Mouse (Mus musculus) hindbrain, embryonic 15.5 days (tissue): ENCODE results near the gene Sh3rf3. TPM values are rescaled to one million over a fixed set of nuclear protein-coding genes. Genes with fewer than 3 reads are reported as not detected.

Experiments used
- ATAC-seq: fragments of 200-750 bp; cut with Nextera tagmentation; 2 replicates; pipeline ENCODE4 v1.8.0; 2017; ENCODE audit warnings: low read depth, moderate number of reproducible peaks, moderate TSS enrichment; ENCODE audit not compliant: low FRiP score
- H3K27ac ChIP-seq: fragments of 300-500 bp; sonication (generic); replicated peaks from 2 replicates; pipeline ENCODE4 v1.5.1; 2015; ENCODE audit warnings: mild to moderate bottlenecking, inconsistent platforms
- H3K27me3 ChIP-seq: fragments of 300-500 bp; sonication (generic); 2 replicates; pipeline ENCODE4 v1.6.1; 2015; ENCODE audit warnings: control low read depth, inconsistent platforms
- H3K36me3 ChIP-seq: fragments of 300-500 bp; sonication (generic); 2 replicates; pipeline ENCODE4 v1.6.1; 2015; ENCODE audit warnings: control low read depth, inconsistent platforms
- H3K4me1 ChIP-seq: fragments of 300-500 bp; sonication (generic); replicated peaks from 2 replicates; pipeline ENCODE4 v1.6.1; 2015; ENCODE audit warnings: control low read depth, inconsistent platforms
- H3K4me2 ChIP-seq: fragments of 300-500 bp; sonication (generic); 2 replicates; pipeline ENCODE4 v1.6.1; 2015; ENCODE audit warnings: moderate library complexity, mild to moderate bottlenecking, inconsistent platforms
- H3K4me3 ChIP-seq: fragments of 300-500 bp; sonication (generic); 2 replicates; pipeline ENCODE4 v1.5.1; 2015; ENCODE audit warnings: mild to moderate bottlenecking, inconsistent platforms
- H3K9ac ChIP-seq: fragments of 300-500 bp; sonication (generic); 2 replicates; pipeline ENCODE4 v1.6.1; 2015; ENCODE audit warnings: inconsistent platforms
- H3K9me3 ChIP-seq: fragments of 300-500 bp; sonication (generic); 2 replicates; pipeline ENCODE4 v1.6.1; 2016; ENCODE audit warnings: control low read depth, inconsistent platforms
- WGBS: fragments of 180-500 bp; shearing (Covaris S2); methylation state at CpG from one replicate; pipeline ENCODE4 v1.1.7; 2015; 5-methylcytosine and 5-hydroxymethylcytosine counted together
- microRNA-seq: library from miRNA; unstranded; fragments of <30 nt; microRNA quantifications from one replicate; pipeline ENCODE4, GENCODE M21; 2016
- polyA plus RNA-seq: library from polyadenylated mRNA; unstranded; fragments of >200 nt; fragmentation: Nextera tagmentation; extraction: Ambion mirVana; gene quantifications from 2 replicates; pipeline ENCODE4 v1.2.1, GENCODE M21; 2015

Gene Sh3rf3
- polyA plus RNA-seq, 1 experiment from 2014 or later: 4.4 TPM

- Histone ChIP-seq H3K9me3 (no peaks in the 10 kb centered on the region), H3K27me3 (no peaks in the 10 kb centered on the region), H3K27ac (no peak overlapping the region), H3K4me2 (no peak overlapping the region), H3K4me1 (no peaks in the 10 kb centered on the region), H3K9ac (no peak overlapping the region), H3K4me3 (no peak overlapping the region), H3K36me3 (no peaks in the 10 kb centered on the region)
- WGBS: 73% methylated on average over 3 of the region's 3 CpGs
- ATAC-seq: no peak
These were observed 357.9 kb downstream of the Sh3rf3 start for GRCm38 (mm10) chr10:59171042-59171441.

GRCm38 (mm10) chr10:59172539-59172938 is 359.4 kb downstream of the Sh3rf3 start:
- Histone ChIP-seq H3K27me3 (no peaks in the 10 kb centered on the region), H3K9me3 (no peaks in the 10 kb centered on the region), H3K36me3 (no peaks in the 10 kb centered on the region), H3K4me1 (no peaks in the 10 kb centered on the region), H3K27ac (no peak overlapping the region), H3K4me2 (no peak overlapping the region), H3K9ac (no peak overlapping the region), H3K4me3 (no peak overlapping the region)
- WGBS: 100% methylated on average over 1 of the region's 1 CpGs
- no peak for ATAC-seq

DNA sequence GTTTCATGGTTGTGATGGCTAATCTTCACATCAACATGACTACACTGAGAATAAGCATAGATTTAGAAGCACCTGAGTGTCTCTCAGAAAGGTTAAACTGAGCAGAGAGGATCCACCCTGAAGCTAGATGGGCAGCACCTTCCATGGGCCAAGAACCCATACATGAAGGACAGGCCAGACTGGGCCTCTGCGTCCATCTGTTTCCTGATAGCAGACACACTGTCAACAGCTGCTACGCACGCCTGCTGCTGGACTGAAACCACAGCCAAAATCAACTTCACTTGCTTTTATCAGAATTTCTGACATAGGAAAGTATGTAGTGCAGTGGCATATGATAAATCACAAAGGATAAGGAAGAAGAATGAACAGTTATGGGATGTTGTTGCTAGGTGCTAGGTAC is 366.5 kb downstream of the Sh3rf3 start:
- Histone ChIP-seq H3K9ac (no peak overlapping the region), H3K27ac (no peak overlapping the region), H3K4me1 (no peaks in the 10 kb centered on the region), H3K36me3 (peaks cover 4% of the 10 kb centered on the region; the same call in 1 of the 2 replicates), H3K27me3 (no peaks in the 10 kb centered on the region), H3K4me3 (no peak overlapping the region), H3K4me2 (no peak overlapping the region), H3K9me3 (no peaks in the 10 kb centered on the region)
- no peak for ATAC-seq
- 85% methylated on average over 3 of the region's 3 CpGs for WGBS

- no peaks in the 10 kb centered on the region for H3K9me3 ChIP-seq
These were observed 369.1 kb downstream of the Sh3rf3 start for GRCm38 (mm10) chr10:59182306-59182705.

More at GRCm38 (mm10) chr10:59182306-59182705, 369.1 kb downstream of the Sh3rf3 start:
- no peak overlapping the region for H3K27ac ChIP-seq
- H3K9ac ChIP-seq: no peak overlapping the region
- H3K36me3 ChIP-seq: peaks cover 4% of the 10 kb centered on the region; the same call in 1 of the 2 replicates
- H3K27me3 ChIP-seq: no peaks in the 10 kb centered on the region
- H3K4me2 ChIP-seq: no peak overlapping the region
- WGBS: 77% methylated on average over 3 of the region's 3 CpGs
- no peak for ATAC-seq
- no peaks in the 10 kb centered on the region for H3K4me1 ChIP-seq
- H3K4me3 ChIP-seq: no peak overlapping the region

Small RNAs within 50 kb of the gene (microRNA-seq; reads per million reads assigned to microRNA genes)
- gene Gm27672: not detected

Other genes starting within 250 kb of the Sh3rf3 start
- 0.05 and 0.13 TPM in 2 replicates for gene Edar, start 137.7 kb upstream of the Sh3rf3 start, polyA plus RNA-seq
- gene Gm17542, start 95.1 kb upstream of the Sh3rf3 start, polyA plus RNA-seq: not detected in 2 replicates